Mouse (Mus musculus) C2C12 (cell line): ENCODE measurements around the gene Sod3. TPM values are rescaled to one million over a fixed set of nuclear protein-coding genes. Genes with fewer than 3 reads are reported as not detected.
A peak's percentile ranks its signal among the peaks of the same experiment; 100 is the strongest.

Experiments used
- H3K27me3 ChIP-seq: one replicate; pipeline ENCODE4 v1.6.1; 2011; ENCODE audit not compliant: control insufficient read depth, insufficient read depth, insufficient read length
- H3K36me3 ChIP-seq: one replicate; pipeline ENCODE4 v1.6.1; 2011; ENCODE audit not compliant: control insufficient read depth, insufficient read depth
- H3K4me3 ChIP-seq: one replicate; pipeline ENCODE4 v1.5.1; 2011; ENCODE audit warnings: mild to moderate bottlenecking, control low read depth; ENCODE audit not compliant: poor library complexity, insufficient read depth, severe bottlenecking
- H3K79me2 ChIP-seq: one replicate; pipeline ENCODE4 v1.6.1; 2011; ENCODE audit not compliant: control insufficient read depth, insufficient read depth
- H3K79me3 ChIP-seq: one replicate; pipeline ENCODE4 v1.6.1; 2011; ENCODE audit warnings: low read depth, control low read depth
- H3ac ChIP-seq: one replicate; pipeline ENCODE3; 2011; ENCODE audit warnings: low read depth; ENCODE audit not compliant: control insufficient read depth, insufficient read length
- CEBPB ChIP-seq: IDR thresholded peaks from one replicate; pipeline ENCODE4 v1.6.1; 2011; ENCODE audit warnings: low read depth, mild to moderate bottlenecking, control low read depth, moderate library complexity
- CTCF ChIP-seq: IDR thresholded peaks from one replicate; pipeline ENCODE4 v1.5.1; 2011; ENCODE audit not compliant: control insufficient read depth, insufficient read depth, insufficient read length
- FOSL1 ChIP-seq: IDR thresholded peaks from one replicate; pipeline ENCODE4 v1.8.0; 2011; ENCODE audit warnings: mild to moderate bottlenecking, low read length; ENCODE audit not compliant: poor library complexity, insufficient read depth, severe bottlenecking
- MAX ChIP-seq: IDR thresholded peaks from one replicate; pipeline ENCODE4 v1.6.1; 2011; ENCODE audit warnings: mild to moderate bottlenecking, control low read depth
- MYOD1 ChIP-seq: IDR thresholded peaks from one replicate; pipeline ENCODE4 v1.6.1; 2011; ENCODE audit warnings: low read depth; ENCODE audit not compliant: control insufficient read depth, insufficient read length
- MYOG ChIP-seq: IDR thresholded peaks from one replicate; pipeline ENCODE4 v1.6.1; 2011; ENCODE audit not compliant: control insufficient read depth, insufficient read length; ENCODE audit errors: extremely low read depth
- USF1 ChIP-seq: IDR thresholded peaks from one replicate; pipeline ENCODE4 v1.6.1; 2011; ENCODE audit warnings: low read depth, mild to moderate bottlenecking, control low read depth, moderate library complexity
- polyA plus RNA-seq: library from polyadenylated mRNA; unstranded; fragments of >200 nt; fragmentation: generic; extraction: Trizol; gene quantifications from one replicate; pipeline ENCODE4 v1.2.1, GENCODE M21; 2012; ENCODE audit warnings: missing spikeins

Gene Sod3
- polyA plus RNA-seq, 1 experiment: 1.8 TPM

GRCm38 (mm10) chr5:52365930-52366329 is 2.3 kb downstream of the Sod3 start:
- Histone ChIP-seq H3ac (no peak overlapping the region), H3K79me2 (no peaks in the 10 kb centered on the region), H3K4me3 (no peak overlapping the region), H3K36me3 (no peaks in the 10 kb centered on the region), H3K79me3 (no peaks in the 10 kb centered on the region), H3K27me3 (no peaks in the 10 kb centered on the region)
- TF ChIP-seq CEBPB: peak; percentile 6
- no peak for TF ChIP-seq FOSL1

- no peaks in the 10 kb centered on the region for H3K27me3 ChIP-seq
- no peaks in the 10 kb centered on the region for H3K36me3 ChIP-seq
- TF ChIP-seq CEBPB (peak; percentile 30), MYOG (no peak)
Measured at GRCm38 (mm10) chr5:52366661-52367060, 3.1 kb downstream of the Sod3 start.

GRCm38 (mm10) chr5:52367866-52368840 is 4.6 kb downstream of the Sod3 start:
- TF ChIP-seq MYOG (no peak), CTCF (no peak), FOSL1 (no peak), MYOD1 (no peak), CEBPB (no peak), USF1 (no peak), MAX (no peak)
- no peaks in the 10 kb centered on the region for H3K36me3 ChIP-seq
- no peaks in the 10 kb centered on the region for H3K79me2 ChIP-seq
- no peaks in the 10 kb centered on the region for H3K27me3 ChIP-seq
- no peak overlapping the region for H3K4me3 ChIP-seq
- H3K79me3 ChIP-seq: no peaks in the 10 kb centered on the region
- H3ac ChIP-seq: no peak overlapping the region

More at GRCm38 (mm10) chr5:52366661-52367060, 3.1 kb downstream of the Sod3 start:
- no peak overlapping the region for H3K4me3 ChIP-seq
- H3ac ChIP-seq: no peak overlapping the region
- H3K79me3 ChIP-seq: no peaks in the 10 kb centered on the region
- no peaks in the 10 kb centered on the region for H3K79me2 ChIP-seq

- Histone ChIP-seq H3K79me2 (no peaks in the 10 kb centered on the region), H3K36me3 (no peaks in the 10 kb centered on the region), H3ac (no peak overlapping the region), H3K4me3 (no peak overlapping the region), H3K27me3 (no peaks in the 10 kb centered on the region), H3K79me3 (no peaks in the 10 kb centered on the region)
- TF ChIP-seq MYOG: no peak
- no peak for TF ChIP-seq CTCF
- no peak for TF ChIP-seq CEBPB
- TF ChIP-seq MAX: no peak
- no peak for TF ChIP-seq FOSL1
- no peak for TF ChIP-seq MYOD1
- TF ChIP-seq USF1: no peak
Measured at GRCm38 (mm10) chr5:52370901-52371300, 7.3 kb downstream of the Sod3 start.

GRCm38 (mm10) chr5:52375847-52376246 is 12.3 kb downstream of the Sod3 start:
- Histone ChIP-seq H3K4me3 (no peak overlapping the region), H3K27me3 (no peaks in the 10 kb centered on the region), H3K79me3 (no peaks in the 10 kb centered on the region), H3K79me2 (no peaks in the 10 kb centered on the region), H3K36me3 (no peaks in the 10 kb centered on the region), H3ac (no peak overlapping the region)
- TF ChIP-seq FOSL1 (no peak), MYOD1 (no peak), MAX (no peak), CEBPB (no peak), CTCF (no peak), USF1 (no peak), MYOG (no peak)

GRCm38 (mm10) chr5:52382837-52383236 is 19.2 kb downstream of the Sod3 start:
- Histone ChIP-seq H3K36me3 (no peaks in the 10 kb centered on the region), H3K79me2 (no peaks in the 10 kb centered on the region), H3K27me3 (no peaks in the 10 kb centered on the region), H3ac (no peak overlapping the region), H3K79me3 (no peaks in the 10 kb centered on the region), H3K4me3 (no peak overlapping the region)
- TF ChIP-seq CEBPB (no peak), USF1 (no peak), MAX (no peak), MYOD1 (no peak), FOSL1 (no peak), CTCF (no peak), MYOG (no peak)
